Comparison of ENCODE assay signal across 23 mouse cellular contexts in genomic region chr1:57839863-57840262, GRCm38 (mm10).
DNase-seq lines count a peak whose midpoint lies in the region; ATAC-seq and TF ChIP-seq lines count a peak whose summit lies in the region.
"Had no signal": no experiment of that assay in that cellular context is flagged by ENCODE, and none has a peak within 500 bp of the region (broad histone marks: within the 10 kb centered on the region; RNA-seq: fewer than 3 reads in every experiment).

No protein-coding gene starts in this region.

- H3K36me3 ChIP-seq in embryonic facial prominence, embryonic 14.5 days (ENCODE audit: control insufficient read depth, insufficient read depth, low read length), result peaks cover 19% of the 10 kb centered on the region
- no peaks in the 10 kb centered on the region for H3K36me3 ChIP-seq in embryonic facial prominence, embryonic 10.5 days (replicated peaks)
- H3K36me3 ChIP-seq in intestine, postnatal 0 days (ENCODE audit: control insufficient read depth, insufficient read depth), result no peaks in the 10 kb centered on the region
- H3K36me3 ChIP-seq: forebrain, embryonic 12.5 days; hindbrain, embryonic 15.5 days; liver, embryonic 13.5 days; lung, embryonic 15.5 days; midbrain, embryonic 13.5 days; neural tube, embryonic 13.5 days had no signal

- H3K9me3 ChIP-seq in embryonic facial prominence, embryonic 14.5 days (ENCODE audit: control insufficient read depth, low read length), result no peaks in the 10 kb centered on the region
- H3K9me3 ChIP-seq in embryonic facial prominence, embryonic 10.5 days, result no peaks in the 10 kb centered on the region
- H3K9me3 ChIP-seq in intestine, postnatal 0 days (ENCODE audit: control insufficient read depth), result no peaks in the 10 kb centered on the region
- H3K9me3 ChIP-seq: forebrain, embryonic 12.5 days; hindbrain, embryonic 15.5 days; limb, embryonic 13.5 days; liver, embryonic 13.5 days; lung, embryonic 15.5 days; midbrain, embryonic 13.5 days; neural tube, embryonic 13.5 days had no signal

- H3K9ac ChIP-seq in embryonic facial prominence, embryonic 14.5 days (ENCODE audit: low read depth, low read length), result no peak overlapping the region
- no peak overlapping the region for H3K9ac ChIP-seq in intestine, postnatal 0 days (ENCODE audit: low read depth, low read length)
- H3K9ac ChIP-seq: forebrain, embryonic 12.5 days; hindbrain, embryonic 15.5 days; limb, embryonic 13.5 days; liver, embryonic 13.5 days; lung, embryonic 15.5 days; midbrain, embryonic 13.5 days; neural tube, embryonic 13.5 days had no signal

- WGBS in embryonic facial prominence, embryonic 14.5 days, result 69% methylated on average over 6 of the region's 6 CpGs
- 82% methylated on average over 6 of the region's 6 CpGs for WGBS in embryonic facial prominence, embryonic 10.5 days
- WGBS in intestine, postnatal 0 days, result 67% methylated on average over 6 of the region's 6 CpGs

- no peaks in the 10 kb centered on the region for H3K27me3 ChIP-seq in embryonic facial prominence, embryonic 14.5 days (replicated peaks; ENCODE audit: control insufficient read depth, insufficient read depth, low read length)
- H3K27me3 ChIP-seq in embryonic facial prominence, embryonic 10.5 days (replicated peaks; ENCODE audit: low read depth, poor library complexity, severe bottlenecking), result no peaks in the 10 kb centered on the region
- H3K27me3 ChIP-seq in intestine, postnatal 0 days (replicated peaks; ENCODE audit: control insufficient read depth, insufficient read depth, low read length), result no peaks in the 10 kb centered on the region
- H3K27me3 ChIP-seq: hindbrain, embryonic 15.5 days; limb, embryonic 13.5 days; liver, embryonic 13.5 days; lung, embryonic 15.5 days; midbrain, embryonic 13.5 days; neural tube, embryonic 13.5 days had no signal

- DNase-seq in embryonic facial prominence, embryonic 14.5 days (ENCODE audit: low spot score), result no peak
- no peak for DNase-seq in embryonic facial prominence, embryonic 10.5 days (ENCODE audit: low spot score)
- DNase-seq in CD4-positive, CD25-positive, alpha-beta regulatory T cell, adult 2 months (ENCODE audit: low read depth, low spot score), result peak; percentile 38
- peak; percentile 93 for DNase-seq in thymus, postnatal 0 days (ENCODE audit: low spot score)
- DNase-seq in testis, postnatal 10 days (ENCODE audit: low spot score), result no peak
- no peak for DNase-seq in lung, postnatal 14 days
- DNase-seq: adrenal gland, adult 8-10 months; cerebellum, postnatal 10 days; gastrocnemius, postnatal 25 days; heart, postnatal 14 days; kidney, adult 11 months; layer of hippocampus, postnatal 36 days; liver, embryonic 13.5 days; right cerebral cortex, adult 18-20 months had no signal

- ATAC-seq in embryonic facial prominence, embryonic 14.5 days (ENCODE audit: low read depth), result 0 out of 2 replicates have a peak, but pooled peaks have one; percentile 12
- ATAC-seq in hematopoietic stem cell, adult 5-6 weeks (replicated peaks in 1 of 2; ENCODE audit: insufficient read depth in 1 of 2, low FRiP score in 2 of 2, low TSS enrichment in 1 of 2, low read depth in 1 of 2, poor library complexity in 2 of 2, severe bottlenecking in 2 of 2), result peak; percentile 48; a peak in 2 of 4 replicates
- no peak for ATAC-seq in intestine, postnatal 0 days
- ATAC-seq: midbrain, embryonic 13.5 days had no signal

- no peak overlapping the region for H3K4me2 ChIP-seq in embryonic facial prominence, embryonic 14.5 days (ENCODE audit: low read depth, low read length)
- H3K4me2 ChIP-seq in intestine, postnatal 0 days (replicated peaks; ENCODE audit: low read depth), result no peak overlapping the region
- H3K4me2 ChIP-seq: forebrain, embryonic 12.5 days; hindbrain, embryonic 15.5 days; limb, embryonic 13.5 days; liver, embryonic 13.5 days; lung, embryonic 15.5 days; midbrain, embryonic 13.5 days; neural tube, embryonic 13.5 days had no signal

- H3K4me1 ChIP-seq in embryonic facial prominence, embryonic 14.5 days (ENCODE audit: control insufficient read depth, insufficient read depth, low read length), result no peaks in the 10 kb centered on the region
- H3K4me1 ChIP-seq in embryonic facial prominence, embryonic 10.5 days, result peaks cover 3% of the 10 kb centered on the region; the same call in 1 of the 2 replicates
- H3K4me1 ChIP-seq in intestine, postnatal 0 days (replicated peaks; ENCODE audit: control insufficient read depth, insufficient read depth, low read length), result no peaks in the 10 kb centered on the region
- H3K4me1 ChIP-seq: forebrain, embryonic 12.5 days; hindbrain, embryonic 15.5 days; liver, embryonic 13.5 days; lung, embryonic 15.5 days; midbrain, embryonic 13.5 days; neural tube, embryonic 13.5 days had no signal

- no peak overlapping the region for H3K4me3 ChIP-seq in embryonic facial prominence, embryonic 14.5 days (ENCODE audit: low read depth, low read length)
- no peak overlapping the region for H3K4me3 ChIP-seq in embryonic facial prominence, embryonic 10.5 days
- H3K4me3 ChIP-seq in intestine, postnatal 0 days (ENCODE audit: low read depth, low read length), result no peak overlapping the region
- H3K4me3 ChIP-seq: forebrain, embryonic 12.5 days; hindbrain, embryonic 15.5 days; limb, embryonic 13.5 days; liver, embryonic 13.5 days; lung, embryonic 15.5 days; midbrain, embryonic 13.5 days; neural tube, embryonic 13.5 days had no signal

- no peak for TF ChIP-seq CTCF in intestine, postnatal 0 days (IDR thresholded peaks at IDR 0.05; ENCODE audit: low read depth)

- no peak overlapping the region for H3K27ac ChIP-seq in embryonic facial prominence, embryonic 14.5 days (replicated peaks; ENCODE audit: low read depth, low read length)
- H3K27ac ChIP-seq in embryonic facial prominence, embryonic 10.5 days (replicated peaks), result no peak overlapping the region
- no peak overlapping the region for H3K27ac ChIP-seq in intestine, postnatal 0 days (ENCODE audit: low read depth, low read length)
- H3K27ac ChIP-seq: forebrain, embryonic 12.5 days; hindbrain, embryonic 15.5 days; kidney, postnatal 0 days; limb, embryonic 13.5 days; liver, embryonic 13.5 days; lung, embryonic 15.5 days; midbrain, embryonic 13.5 days; neural tube, embryonic 13.5 days had no signal

Comparison
In these comparisons a context has a peak if more than half of its experiments do, and no peak if none do; other contexts are left out.
1. DNase-seq: peak in CD4-positive, CD25-positive, alpha-beta regulatory T cell, adult 2 months (single experiment) and thymus, postnatal 0 days (single experiment); none in embryonic facial prominence, embryonic 14.5 days (single experiment), embryonic facial prominence, embryonic 10.5 days (single experiment), testis, postnatal 10 days (single experiment) and lung, postnatal 14 days (single experiment).